Mouse (Mus musculus) common myeloid progenitor, adult 5-6 weeks (primary cell): ENCODE measurements around the gene S100a13. TPM values are rescaled to one million over a fixed set of nuclear protein-coding genes. Genes with fewer than 3 reads are reported as not detected.

Experiments used
- ATAC-seq: replicated peaks from 2 replicates; pipeline ENCODE4 v1.8.0; 2016; ENCODE audit warnings: low read depth, mild to moderate bottlenecking, moderate TSS enrichment, inconsistent platforms; ENCODE audit not compliant: poor library complexity, severe bottlenecking
- total RNA-seq: library from RNA; stranded (forward); fragments of 200-1000, 187-1606 nt; gene quantifications from 2 replicates; pipeline ENCODE4 v1.2.3, GENCODE M21; 2017

S100a13 gene
- total RNA-seq, result 45.3 and 46.6 TPM in 2 replicates

DNA sequence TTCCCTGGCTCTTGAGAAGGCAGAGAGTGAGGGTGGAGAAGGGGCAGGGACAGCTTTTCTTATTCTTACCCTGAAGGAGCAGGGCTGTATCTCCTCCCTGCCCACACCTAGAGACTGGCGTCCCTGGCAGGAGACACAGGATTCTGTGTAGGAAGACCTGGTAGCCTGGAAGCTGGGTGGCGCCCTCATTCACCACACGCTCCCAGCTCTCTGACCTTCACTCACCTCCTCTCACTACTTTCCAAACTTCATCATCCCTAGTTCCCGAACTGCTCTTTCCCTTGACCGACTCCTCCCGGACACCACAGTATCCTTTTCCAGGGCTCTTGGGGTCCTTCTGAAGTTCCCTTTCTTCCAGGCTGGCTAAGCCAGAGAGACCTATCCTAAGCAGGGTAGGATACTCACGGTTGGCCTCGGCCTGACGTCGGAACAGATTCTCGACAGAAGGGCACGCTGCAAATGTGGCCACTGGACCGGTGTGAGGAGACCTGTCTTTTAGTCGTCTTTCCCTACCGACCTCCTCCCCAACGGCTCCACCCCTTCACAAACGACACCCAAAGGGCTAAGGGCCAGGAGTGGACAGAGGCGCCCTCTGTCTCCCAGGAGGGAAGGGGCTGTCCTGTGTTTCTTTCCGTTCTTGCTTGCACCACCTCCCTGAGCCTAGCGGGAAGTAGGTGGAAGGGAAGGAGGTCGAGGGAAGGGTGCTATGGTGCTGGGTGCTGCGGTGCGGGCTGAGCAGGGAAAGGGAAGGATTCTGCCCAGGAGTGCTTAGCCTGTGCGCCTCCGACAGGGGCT is at the start of gene S100a13, which contains the start of gene S100a1:
Gene S100a13 (plus strand): TSS at position 640 of the 795 bp plus-strand sequence.
Gene S100a1 (minus strand): TSS at position 597 of the 795 bp plus-strand sequence.
- ATAC-seq, result peak; percentile 71

DNA sequence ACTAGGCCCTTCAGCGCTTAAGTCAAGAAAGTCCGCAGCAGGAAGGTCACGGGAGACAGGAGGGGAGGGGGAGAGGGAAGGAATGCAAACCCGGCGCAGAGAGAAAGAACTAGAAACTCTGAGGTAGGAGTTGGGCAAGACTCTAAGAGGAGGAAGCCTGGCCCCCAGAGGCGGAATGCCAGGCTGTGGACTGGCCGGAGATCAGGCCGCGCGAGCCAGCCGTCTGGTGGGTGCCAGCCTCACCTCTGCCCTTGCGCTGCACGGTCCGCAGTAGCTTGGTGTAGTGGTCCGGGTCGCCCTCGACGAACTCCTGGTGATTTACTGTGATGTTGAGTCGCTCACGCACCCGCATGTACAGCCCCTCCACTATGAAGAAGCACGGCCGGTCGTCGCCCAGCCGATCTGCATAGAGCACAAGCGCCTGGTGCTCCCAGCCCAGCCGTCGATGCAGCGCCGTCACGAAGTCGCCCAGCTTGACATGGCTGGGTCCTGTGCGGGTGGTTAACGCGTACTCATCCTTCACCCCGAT is 49.6 kb upstream of the S100a13 start:
- peak; percentile 22; the same call in 1 of the 2 replicates for ATAC-seq

DNA sequence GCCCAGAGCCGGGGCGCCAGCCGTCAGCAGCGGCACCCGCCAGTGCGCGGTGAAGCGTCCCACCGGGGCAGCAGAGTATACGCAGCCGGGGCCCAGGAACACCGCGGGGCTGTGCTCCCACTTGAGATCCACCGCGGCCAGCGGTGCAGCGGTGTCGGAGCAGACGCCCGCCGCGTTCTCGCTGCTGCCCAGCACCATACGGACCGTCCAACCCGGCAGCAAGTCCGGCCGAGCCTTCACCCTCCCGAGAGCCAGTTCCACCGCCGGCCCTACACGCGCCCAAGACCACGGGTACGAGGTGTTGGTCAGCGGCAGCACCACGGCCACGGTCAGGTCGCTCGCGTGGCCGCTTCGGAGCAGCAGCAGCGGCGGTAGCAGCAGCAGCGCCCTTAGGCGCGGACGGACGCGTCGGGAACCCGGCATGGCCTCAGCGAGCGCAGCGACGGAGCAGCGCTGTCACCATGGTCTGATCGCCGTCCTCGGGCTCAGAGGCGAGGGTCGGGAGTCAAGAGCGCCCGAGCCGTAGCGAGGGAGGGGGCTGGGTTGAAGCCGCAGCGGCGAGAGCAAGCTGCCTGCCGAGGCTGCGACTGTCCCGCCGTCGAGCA is 49.1 kb upstream of the S100a13 start:
- peak; percentile 4; the same call in 1 of the 2 replicates for ATAC-seq

GRCm38 (mm10) chr3:90465686-90466310 is 48.4 kb upstream of the S100a13 start, which contains the start of gene Npr1:
TSS of gene Npr1 (minus strand) at chr3:90465866.
- 0 out of 2 replicates have a peak, but pooled peaks have one; percentile 27 for ATAC-seq

GRCm38 (mm10) chr3:90466311-90466766 is 47.9 kb upstream of the S100a13 start:
- peak; percentile 41 for ATAC-seq

DNA sequence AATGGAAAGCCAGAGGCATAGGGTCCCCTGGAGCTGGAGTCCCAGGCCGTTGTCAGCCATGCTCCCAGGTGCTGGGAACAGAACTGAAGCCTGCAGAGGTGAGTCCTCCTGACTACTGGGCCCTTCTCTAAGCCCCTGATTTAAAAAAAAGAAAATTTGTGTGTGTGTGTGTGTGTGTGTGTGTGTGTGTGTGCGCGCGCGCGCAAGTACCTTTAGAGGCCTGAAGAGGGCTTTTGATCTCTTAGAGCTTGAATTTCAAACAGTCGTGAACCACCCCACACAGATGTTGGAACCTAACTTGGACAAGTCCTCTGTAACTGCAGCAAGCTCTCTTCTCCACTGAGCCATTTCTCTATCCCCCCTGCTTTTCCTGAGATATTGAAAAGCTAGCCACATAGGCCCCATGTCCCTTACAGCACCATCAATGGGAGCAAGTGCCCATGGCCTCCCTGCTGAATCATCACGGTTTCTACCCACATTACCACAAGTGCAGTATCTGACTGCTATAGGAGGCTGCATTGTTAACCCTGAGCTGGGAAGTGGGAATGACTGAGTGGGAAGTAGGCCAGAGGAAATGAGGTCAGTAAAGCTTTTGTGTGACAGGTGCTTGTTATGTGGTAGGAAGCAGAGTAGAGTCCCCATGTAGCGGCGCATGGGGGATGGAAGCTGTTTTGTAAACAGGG is 46.5 kb upstream of the S100a13 start:
- ATAC-seq, result no peak

GRCm38 (mm10) chr3:90472213-90472612 is 42.0 kb upstream of the S100a13 start:
- ATAC-seq, result peak; percentile 55

DNA sequence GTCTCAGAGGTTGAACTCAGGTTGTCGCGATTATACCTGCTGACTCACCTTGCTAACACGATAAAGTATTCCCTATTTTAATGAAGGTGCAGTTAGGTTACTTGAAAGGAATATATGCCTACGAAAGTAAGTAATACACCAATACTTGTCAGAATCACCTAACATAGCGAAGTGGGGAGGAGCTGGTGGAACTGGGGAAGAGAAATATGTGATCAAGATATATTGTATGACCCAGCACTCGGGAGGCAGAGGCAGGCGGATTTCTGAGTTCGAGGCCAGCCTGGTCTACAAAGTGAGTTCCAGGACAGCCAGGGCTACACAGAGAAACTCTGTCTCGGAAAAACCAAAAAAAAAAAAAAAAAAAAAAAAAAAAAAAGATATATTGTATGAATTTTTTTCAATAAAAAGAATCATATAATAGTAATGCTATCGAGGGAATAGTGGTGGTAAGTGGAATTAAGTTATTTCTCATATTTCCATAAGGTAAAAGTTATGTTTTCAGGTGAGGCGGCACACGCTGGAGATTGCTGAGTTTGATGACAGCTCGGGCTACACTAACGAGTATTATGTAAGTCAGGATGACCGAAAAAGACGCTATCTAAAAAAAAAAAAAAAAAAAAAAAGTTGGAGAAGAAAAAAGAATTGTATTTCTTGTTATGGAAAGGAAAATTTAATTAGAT is 38.9 kb upstream of the S100a13 start:
- peak; percentile 6; the same call in 1 of the 2 replicates for ATAC-seq

DNA sequence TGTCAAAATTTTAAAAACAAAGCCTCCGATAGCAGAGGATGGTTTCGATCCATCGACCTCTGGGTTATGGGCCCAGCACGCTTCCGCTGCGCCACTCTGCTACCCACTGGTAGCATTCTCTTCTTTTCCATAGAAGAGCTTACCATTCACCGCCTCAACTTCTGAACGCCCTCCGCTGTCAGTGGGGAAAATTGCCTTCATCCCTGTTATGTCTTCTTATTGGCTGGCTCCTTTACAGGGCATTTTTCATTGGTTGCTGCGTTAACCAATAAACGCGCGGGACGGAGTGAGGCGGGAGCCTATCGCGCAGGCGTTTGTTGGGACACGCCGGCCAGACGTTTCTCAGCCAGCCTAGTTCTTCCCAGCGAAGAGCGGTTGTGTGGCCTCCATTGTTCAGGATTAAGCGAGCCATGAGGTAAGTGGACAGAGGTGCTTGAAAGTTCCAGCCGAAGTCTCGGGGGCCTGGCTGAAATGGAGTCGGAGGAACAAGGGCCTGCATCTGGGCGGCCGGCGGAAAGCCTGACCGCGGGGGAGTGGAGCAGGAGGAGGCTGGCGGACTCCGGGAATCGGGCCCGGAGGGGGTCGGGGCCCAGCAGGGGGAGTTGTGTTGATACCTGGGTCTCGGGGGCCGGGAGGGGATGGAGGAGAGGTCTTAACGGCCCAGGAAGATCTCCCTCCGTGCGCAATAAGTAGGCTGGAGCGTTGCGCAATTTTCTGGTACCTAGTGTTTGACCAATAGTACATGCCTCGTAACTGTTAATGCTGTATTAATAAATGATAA is 38.2 kb upstream of the S100a13 start, which contains the start of gene Ilf2:
Gene Ilf2 (plus strand): TSS at position 296 of the 781 bp plus-strand sequence.
- peak; percentile 96 for ATAC-seq

DNA sequence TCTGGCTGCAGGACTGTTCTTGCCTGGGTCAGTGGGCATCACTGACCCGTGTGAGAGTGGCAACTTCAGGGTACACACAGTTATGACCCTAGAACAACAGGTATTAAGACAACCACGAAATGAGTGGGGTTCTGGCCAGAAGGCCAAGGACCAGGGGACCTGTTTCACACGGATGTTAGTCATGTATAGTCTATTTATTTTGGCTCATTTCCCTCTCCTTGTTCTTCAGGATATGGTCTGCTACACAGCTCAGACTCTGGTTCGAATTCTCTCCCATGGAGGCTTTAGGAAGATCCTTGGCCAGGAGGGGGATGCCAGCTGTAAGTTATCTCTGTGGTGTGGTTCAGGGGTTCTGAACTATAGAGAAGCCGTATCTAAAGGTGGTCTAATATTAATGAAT is 27.2 kb upstream of the S100a13 start:
- no peak for ATAC-seq

DNA sequence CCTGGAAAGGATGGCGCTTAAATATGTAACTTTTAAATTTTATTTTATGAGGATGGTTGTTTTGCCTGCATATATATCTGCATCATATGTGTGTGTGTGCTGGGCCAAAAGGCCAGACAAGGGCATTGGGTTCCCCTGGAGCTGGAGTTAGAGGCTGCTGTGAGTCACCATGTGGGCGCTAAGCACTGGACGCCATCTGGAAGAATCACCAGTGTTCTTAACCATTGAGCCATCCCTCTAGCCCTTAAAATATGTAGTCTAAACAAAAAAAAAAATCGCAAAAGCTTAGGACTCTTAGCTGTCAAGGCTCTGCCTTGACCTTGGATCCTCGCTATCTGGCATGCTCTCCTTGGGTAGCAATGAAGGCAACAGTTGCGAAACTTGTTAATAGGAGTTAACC is 25.7 kb upstream of the S100a13 start:
- no peak for ATAC-seq

- peak; percentile 99 for ATAC-seq
Measured at GRCm38 (mm10) chr3:90490696-90491256, 23.5 kb upstream of the S100a13 start, which contains the start of gene Snapin. TSS of gene Snapin (minus strand) at chr3:90491033.

DNA sequence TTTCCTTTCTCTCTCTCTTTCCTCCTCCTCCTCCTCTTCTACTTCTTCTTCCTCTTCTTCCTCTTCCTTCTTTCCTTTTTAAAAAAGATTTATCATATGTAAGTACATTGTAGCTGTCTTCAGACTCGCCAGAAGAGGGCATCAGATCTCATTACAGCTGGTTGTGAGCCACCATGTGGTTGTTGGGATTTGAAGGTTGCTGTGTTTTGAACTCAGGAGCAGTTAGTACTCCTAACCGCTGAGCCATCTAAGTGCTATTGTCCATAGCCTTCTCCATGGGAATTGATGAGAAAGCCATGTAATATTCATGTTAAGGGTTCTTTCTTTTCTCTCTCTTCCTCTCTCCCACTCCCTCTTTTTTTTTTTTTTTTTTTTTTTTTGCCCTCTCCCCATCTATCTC is 22.9 kb upstream of the S100a13 start:
- ATAC-seq, result peak; percentile 7; the same call in 1 of the 2 replicates

DNA sequence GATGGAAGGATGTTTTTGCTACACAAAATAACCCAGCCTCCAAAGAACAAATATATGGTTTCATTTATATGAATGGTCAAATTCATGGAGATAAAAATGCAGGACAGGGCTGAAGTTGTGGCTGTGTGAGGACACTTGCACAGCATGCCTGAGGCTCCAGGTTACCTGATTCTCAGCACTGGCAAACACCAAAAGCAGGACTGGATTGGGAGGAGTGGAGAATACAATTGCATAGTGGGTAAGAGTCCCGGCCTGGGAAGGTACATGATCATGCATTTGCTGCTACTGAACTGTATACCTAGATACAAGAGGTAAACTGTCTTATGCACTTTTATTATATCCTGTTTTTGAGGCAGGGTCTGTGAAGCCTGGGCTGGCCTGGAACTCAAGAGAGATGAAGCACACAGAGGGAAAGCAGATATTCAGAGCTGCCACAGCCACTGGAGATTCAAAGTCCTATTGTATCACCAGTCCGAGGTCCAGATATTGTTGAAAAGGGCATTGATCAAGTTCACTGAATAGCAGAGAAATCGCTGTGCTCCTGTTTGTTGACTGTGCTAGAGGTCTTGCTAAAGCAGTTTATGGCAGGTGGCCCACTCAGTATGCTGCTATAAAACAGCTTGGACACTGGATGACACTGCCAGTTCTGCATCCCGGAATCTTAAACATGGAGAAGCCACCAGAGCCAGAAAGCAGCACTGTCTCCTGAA is 20.2 kb upstream of the S100a13 start:
- no peak for ATAC-seq

GRCm38 (mm10) chr3:90495850-90496525 is 18.2 kb upstream of the S100a13 start:
- no peak for ATAC-seq

GRCm38 (mm10) chr3:90497597-90497996 is 16.6 kb upstream of the S100a13 start:
- ATAC-seq, result no peak

DNA sequence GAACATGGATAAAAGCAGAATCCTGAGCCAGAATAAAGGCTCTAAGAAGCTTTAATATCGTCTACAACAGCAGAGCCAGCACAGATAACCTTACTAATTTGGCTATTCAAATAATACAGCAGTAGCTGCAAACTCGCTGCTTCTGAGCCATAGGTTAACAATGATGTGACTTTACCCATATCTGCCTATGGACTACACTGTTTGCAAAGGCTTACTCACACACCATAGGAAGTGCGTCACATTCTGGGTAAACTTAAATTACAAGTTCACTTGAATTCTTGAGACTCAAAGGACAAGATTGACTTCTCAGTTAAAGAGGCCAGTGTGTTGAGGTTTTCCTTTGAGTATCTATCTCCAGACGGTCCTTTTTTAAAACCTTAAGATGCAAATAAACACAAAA is 10.8 kb upstream of the S100a13 start:
- no peak for ATAC-seq
